Mouse (Mus musculus): ENCODE results near the gene Hmg20b.

Hmg20b gene

GRCm38 (mm10) chr10:81326858-81327257 is 23.4 kb downstream of the Hmg20b start:
- in situ Hi-C loops (cut with MboI, MseI) = no loop called here

DNA sequence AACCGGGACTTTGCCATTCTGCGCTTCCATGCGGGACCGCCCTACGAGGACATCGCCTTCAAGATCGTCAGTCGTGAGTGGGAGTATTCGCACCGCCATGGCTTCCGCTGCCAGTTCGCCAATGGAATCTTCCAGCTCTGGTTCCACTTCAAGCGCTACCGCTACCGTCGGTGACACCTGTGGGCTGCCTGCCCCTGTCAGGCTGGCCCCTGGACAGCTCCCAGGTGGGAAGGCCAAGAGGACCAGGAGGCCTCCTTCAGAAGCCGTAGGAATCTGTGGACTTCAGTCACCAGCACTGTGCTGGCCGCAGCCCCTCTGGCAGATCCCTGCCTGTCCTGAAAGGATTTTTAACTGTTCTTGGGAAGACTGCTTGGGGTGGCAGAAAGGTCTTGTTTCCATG is 24.5 kb downstream of the Hmg20b start:
- in situ Hi-C loops (cut with MboI, MseI) = no loop called here

DNA sequence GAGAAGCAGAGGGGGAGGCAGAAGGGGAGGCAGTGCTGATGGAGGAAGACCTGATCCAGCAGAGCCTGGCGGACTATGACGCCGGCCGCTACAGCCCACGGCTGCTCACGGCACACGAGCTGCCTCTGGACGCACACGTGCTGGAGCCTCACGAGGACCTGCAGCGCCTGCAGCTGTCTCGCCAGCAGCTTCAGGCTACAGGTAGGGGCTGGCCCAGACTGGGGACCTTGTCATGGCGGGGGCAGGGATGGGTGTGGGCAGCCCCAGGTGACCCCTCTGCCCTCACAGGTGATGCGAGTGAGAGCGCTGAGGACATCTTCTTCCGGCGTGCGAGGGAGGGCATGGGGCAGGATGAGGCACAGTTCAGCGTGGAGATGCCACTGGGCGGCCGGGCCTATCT is 25.1 kb downstream of the Hmg20b start:
- in situ Hi-C loops (cut with MboI, MseI) = no loop called here

DNA sequence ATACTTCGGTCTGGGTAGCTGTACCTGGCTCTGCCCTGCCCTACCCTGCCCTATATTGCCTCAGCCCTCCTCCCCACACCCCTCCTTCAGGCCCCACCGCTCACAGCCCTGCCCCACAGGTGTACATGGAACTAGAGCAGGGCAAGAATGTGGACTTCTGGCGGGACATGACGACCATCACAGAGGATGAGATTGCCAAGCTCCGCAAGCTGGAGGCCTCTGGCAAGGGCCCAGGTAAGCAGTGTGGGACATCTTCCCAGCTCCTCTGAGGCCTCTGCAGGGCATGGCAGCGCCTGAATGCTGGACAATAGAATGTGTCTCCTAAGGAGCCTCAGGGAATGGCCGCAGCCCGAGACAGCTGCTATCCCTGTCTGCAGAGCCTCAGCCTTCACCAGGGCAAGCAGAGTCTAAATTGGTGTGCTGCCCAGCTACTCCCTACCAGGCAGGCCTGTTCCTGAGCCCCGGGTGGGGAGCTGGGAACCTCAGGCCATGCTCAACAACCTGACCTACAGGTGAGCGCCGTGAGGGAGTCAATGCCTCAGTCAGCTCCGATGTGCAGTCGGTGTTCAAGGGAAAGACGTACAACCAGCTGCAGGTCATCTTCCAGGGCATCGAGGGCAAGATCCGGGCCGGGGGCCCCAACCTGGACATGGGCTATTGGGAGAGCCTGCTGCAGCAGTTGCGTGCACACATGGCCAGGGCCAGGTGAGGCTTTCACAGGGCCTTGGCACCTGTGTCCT is 26.3 kb downstream of the Hmg20b start:
- in situ Hi-C loops (cut with MboI, MseI) = no loop called here

DNA sequence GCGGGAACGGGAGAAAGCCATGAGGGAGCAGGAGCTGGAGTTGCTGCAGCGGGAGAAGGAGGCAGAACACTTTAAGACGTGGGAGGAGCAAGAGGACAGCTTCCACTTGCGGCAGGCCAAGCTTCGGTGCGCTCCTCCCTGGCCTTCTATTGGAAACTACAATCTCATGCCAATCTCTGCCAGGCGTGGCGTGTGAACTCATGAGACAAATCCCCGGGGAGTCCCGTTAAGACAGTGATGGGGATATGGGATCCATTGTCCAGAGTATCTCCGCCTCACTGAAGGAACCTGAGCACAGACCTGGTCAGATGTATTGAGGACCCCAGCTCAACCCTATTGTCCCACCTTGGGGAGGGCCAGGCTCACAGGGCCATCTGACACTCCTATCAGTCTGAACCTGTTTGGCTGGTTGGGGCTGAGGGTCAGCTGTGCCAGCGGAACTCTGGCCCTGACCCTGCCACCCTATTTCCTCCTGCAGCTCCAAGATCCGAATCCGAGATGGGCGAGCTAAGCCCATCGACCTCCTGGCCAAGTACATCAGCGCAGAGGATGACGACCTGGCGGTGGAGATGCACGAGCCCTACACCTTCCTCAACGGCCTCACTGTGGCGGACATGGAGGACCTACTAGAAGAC is 27.0 kb downstream of the Hmg20b start:
- in situ Hi-C loops (cut with MboI, MseI) = no loop called here

DNA sequence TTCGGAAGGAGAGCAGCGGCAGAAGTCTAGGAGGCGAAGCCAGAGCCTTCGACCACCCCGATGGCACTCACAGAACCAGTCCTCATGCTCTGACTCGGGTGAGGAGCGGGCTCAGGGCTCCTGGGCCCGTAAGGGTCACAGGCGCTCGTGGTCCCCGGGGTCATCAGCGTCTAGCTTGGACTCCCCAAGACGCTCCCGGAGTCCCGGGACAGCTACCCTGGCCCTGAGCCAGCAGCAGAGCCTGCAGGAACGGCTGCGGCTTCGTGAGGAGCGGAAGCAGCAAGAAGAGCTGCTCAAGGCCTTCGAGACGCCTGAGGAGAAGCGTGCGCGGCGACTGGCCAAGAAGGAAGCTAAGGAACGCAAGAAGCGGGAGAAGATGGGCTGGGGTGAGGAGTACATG is 27.8 kb downstream of the Hmg20b start:
- in situ Hi-C loops (cut with MboI, MseI) = no loop called here

DNA sequence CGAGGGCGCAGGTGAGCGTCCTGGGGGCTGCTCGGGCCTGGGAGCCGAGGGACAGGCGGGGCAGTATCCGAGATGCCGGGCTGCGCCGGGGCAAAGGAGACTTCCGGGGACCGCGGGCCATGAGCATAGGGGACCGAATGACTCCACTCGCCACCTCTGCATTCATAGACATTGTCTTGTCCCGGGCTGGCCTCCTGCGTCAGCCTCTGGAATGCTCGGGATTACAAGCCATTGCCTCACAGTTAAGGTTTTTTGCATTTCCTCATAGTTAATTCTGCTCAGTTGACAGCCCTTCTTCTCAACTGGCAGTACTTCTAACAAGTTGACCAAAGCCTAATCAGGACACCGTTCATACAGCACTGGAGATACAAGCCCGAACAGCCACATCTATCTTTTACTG is 28.8 kb downstream of the Hmg20b start:
- in situ Hi-C loops (cut with MboI, MseI) = no loop called here

DNA sequence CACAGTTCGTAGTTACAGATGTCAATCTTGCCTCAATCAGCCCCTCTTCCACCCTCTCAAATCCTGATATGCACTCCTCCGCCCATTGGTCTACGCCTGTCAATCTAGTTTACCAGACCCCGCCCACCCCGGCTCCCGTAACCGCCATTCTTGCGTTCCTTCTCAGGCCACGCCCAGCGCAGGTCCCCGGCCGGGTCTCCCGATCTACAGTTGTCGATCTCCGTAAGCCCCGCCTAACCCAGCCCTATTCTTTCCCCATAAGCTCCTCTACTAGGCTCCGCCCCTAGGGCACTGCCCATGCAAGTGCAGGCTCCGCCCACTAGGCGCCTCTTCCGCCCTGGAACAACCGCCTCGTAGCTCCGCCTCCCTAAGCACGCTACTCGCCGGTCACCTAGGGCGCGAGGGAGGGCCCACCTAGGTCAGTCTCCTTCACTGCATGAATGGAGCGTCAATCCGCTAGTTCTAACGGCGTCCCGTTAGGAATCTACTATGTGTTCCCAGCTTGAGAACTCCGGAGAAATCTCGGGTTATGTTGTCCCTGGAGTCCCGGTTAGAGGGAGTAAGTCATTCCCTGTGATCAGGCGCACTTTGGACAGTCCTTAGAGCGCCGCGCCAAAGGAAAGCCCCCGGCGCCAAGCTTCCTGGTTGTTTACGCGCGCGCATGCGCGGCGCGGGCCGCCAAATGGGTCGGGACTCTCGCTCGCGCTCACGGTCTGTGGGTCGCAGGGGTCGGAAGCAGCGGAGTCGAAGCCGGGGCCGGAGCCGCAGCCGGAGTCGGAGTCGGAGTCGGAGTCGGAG is 29.5 kb downstream of the Hmg20b start, which contains the start of gene Cactin:
Gene Cactin, plus strand, starts transcription at position 554 of the 798 bp plus-strand sequence.
- in situ Hi-C loops (cut with MboI, MseI) = no loop called here

- in situ Hi-C loops (cut with MboI, MseI) = no loop called here
Observed at GRCm38 (mm10) chr10:81319741-81320549, 30.3 kb downstream of the Hmg20b start.

GRCm38 (mm10) chr10:81319330-81319699 is 31.0 kb downstream of the Hmg20b start:
- in situ Hi-C loops (cut with MboI, MseI) = no loop called here

GRCm38 (mm10) chr10:81318589-81319329 is 31.5 kb downstream of the Hmg20b start:
- in situ Hi-C loops (cut with MboI, MseI) = no loop called here

DNA sequence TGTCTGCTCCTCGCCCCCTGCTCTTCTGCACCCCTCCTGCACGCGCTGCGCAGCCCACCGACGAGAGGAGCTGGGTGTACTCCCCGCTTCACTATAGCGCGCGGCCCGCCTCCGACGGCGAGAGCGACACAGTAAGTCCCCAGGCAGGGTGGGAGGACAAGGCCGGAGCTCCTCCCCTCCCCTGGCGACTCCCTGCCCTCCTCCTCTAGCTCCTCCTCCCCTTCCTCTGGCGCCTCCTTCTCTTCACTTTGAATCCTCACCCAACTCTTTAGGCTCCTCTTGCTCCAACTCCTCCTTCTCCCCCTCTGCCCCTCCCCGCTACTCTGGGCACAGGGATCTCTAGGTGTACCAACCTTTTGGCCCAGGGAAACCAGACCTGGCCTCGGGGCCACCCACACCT is 33.0 kb downstream of the Hmg20b start:
- in situ Hi-C loops (cut with MboI, MseI) = no loop called here

- in situ Hi-C loops (cut with MboI, MseI) = no loop called here
Observed at GRCm38 (mm10) chr10:81316338-81317060, 33.8 kb downstream of the Hmg20b start.

GRCm38 (mm10) chr10:81315587-81315986 is 34.7 kb downstream of the Hmg20b start:
- in situ Hi-C loops (cut with MboI, MseI) = no loop called here

DNA sequence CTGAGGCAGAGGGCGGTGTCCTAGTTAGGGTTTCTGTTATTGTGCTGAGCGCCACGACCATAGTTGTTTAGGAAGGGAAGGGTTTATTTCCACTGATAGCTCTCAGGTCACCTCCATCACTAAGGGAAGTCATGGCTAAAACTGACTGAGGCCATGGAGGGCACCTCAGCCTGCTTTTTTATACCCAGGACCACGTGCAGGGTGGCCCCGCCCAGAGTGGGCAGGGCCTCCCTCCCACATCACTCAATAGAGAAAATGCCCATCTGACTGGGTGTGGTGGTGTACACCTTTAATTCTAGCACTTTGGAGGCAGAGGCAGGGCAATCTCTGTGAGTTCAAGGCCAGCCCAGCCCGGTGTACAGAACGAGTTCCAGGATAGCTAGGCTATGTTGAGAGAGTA is 36.1 kb downstream of the Hmg20b start:
- in situ Hi-C loops (cut with MboI, MseI) = no loop called here

DNA sequence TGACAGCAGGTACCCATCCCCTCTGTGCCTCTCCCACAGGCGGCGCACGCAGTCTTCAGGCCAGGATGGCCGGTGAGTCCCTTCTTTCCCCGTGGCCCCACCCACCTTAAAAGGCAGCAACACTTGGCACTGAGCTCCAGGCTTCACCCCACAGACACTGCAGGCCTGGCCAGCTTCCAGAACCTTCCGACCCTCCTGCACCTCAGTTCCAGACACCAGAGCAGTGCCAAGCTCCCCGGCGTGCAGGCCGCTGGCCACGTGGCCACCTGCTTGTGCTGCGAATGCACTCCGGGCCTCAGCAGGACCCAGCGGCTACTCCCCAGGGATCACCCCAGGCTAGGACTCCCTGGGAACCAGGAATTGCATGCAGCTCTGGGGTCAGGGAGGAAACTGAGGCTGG is 36.7 kb downstream of the Hmg20b start:
- in situ Hi-C loops (cut with MboI, MseI) = no loop called here

GRCm38 (mm10) chr10:81309571-81309970 is 40.7 kb downstream of the Hmg20b start:
- in situ Hi-C loops (cut with MboI, MseI) = no loop called here

GRCm38 (mm10) chr10:81306837-81307682 is 43.2 kb downstream of the Hmg20b start:
- in situ Hi-C loops (cut with MboI, MseI) = no loop called here

GRCm38 (mm10) chr10:81306173-81306668 is 44.1 kb downstream of the Hmg20b start:
- in situ Hi-C loops (cut with MboI, MseI) = no loop called here

Measured in regulatory T cell (primary cell).